Mouse (Mus musculus) intestine, postnatal 0 days (tissue): ENCODE measurements around the gene Vasn. TPM values are rescaled to one million over a fixed set of nuclear protein-coding genes. Genes with fewer than 3 reads are reported as not detected.

Experiments used
- ATAC-seq: fragments of 200-750 bp; cut with Nextera tagmentation; 2 replicates; pipeline ENCODE4 v1.8.0; 2017; ENCODE audit warnings: mild to moderate bottlenecking, moderate TSS enrichment, moderate library complexity
- H3K27ac ChIP-seq: fragments of 300-500 bp; sonication (generic); 2 replicates; pipeline ENCODE4 v1.5.1; 2014; ENCODE audit warnings: mild to moderate bottlenecking, low read depth, low read length, moderate library complexity
- H3K27me3 ChIP-seq: fragments of 300-500 bp; sonication (generic); replicated peaks from 2 replicates; pipeline ENCODE4 v1.6.1; 2014; ENCODE audit warnings: low read length, mixed read lengths; ENCODE audit not compliant: control insufficient read depth, insufficient read depth
- H3K36me3 ChIP-seq: fragments of 300-500 bp; sonication (generic); 2 replicates; pipeline ENCODE4 v1.6.1; 2014; ENCODE audit warnings: mild to moderate bottlenecking, moderate library complexity; ENCODE audit not compliant: control insufficient read depth, insufficient read depth
- H3K4me1 ChIP-seq: fragments of 300-500 bp; sonication (generic); replicated peaks from 2 replicates; pipeline ENCODE4 v1.6.1; 2014; ENCODE audit warnings: antibody characterized with exemption, low read length, mixed read lengths; ENCODE audit not compliant: control insufficient read depth, insufficient read depth
- H3K4me2 ChIP-seq: fragments of 300-500 bp; sonication (generic); replicated peaks from 2 replicates; pipeline ENCODE4 v1.6.1; 2014; ENCODE audit warnings: low read depth, mild to moderate bottlenecking, moderate library complexity
- H3K4me3 ChIP-seq: fragments of 300-500 bp; sonication (generic); 2 replicates; pipeline ENCODE4 v1.5.1; 2014; ENCODE audit warnings: low read depth, low read length
- H3K9ac ChIP-seq: fragments of 300-500 bp; sonication (generic); 2 replicates; pipeline ENCODE4 v1.6.1; 2014; ENCODE audit warnings: mild to moderate bottlenecking, low read depth, low read length
- H3K9me3 ChIP-seq: fragments of 300-500 bp; sonication (generic); 2 replicates; pipeline ENCODE4 v1.6.1; 2016; ENCODE audit warnings: mixed run types; ENCODE audit not compliant: control insufficient read depth
- CTCF ChIP-seq: sonication (generic); IDR thresholded peaks from 2 replicates; pipeline ENCODE4 v1.5.1; 2016; ENCODE audit warnings: low read depth, mild to moderate bottlenecking, control low read depth, antibody characterized with exemption, moderate library complexity
- WGBS: fragments of 180-500 bp; shearing (Covaris S2); extraction: QIAGEN DNeasy Blood & Tissue Kit; methylation state at CpG from one replicate; pipeline ENCODE4 v1.1.7; 2014; 5-methylcytosine and 5-hydroxymethylcytosine counted together
- polyA plus RNA-seq: library from polyadenylated mRNA; unstranded; fragments of >200 nt; fragmentation: Nextera tagmentation; extraction: Ambion mirVana; gene quantifications from 2 replicates; pipeline ENCODE4 v1.2.1, GENCODE M21; 2015

Vasn gene
- polyA plus RNA-seq, 1 experiment from 2014 or later: 5.0 TPM

- no peaks in the 10 kb centered on the region for H3K9me3 ChIP-seq
- TF ChIP-seq CTCF: no peak
- peaks cover 78% of the 10 kb centered on the region for H3K36me3 ChIP-seq
- no peak overlapping the region for H3K27ac ChIP-seq
- H3K4me2 ChIP-seq: no peak overlapping the region
- no peak for ATAC-seq
- WGBS: 92% methylated on average over 11 of the region's 11 CpGs
- no peak overlapping the region for H3K9ac ChIP-seq
- no peaks in the 10 kb centered on the region; the same call in 1 of the 2 replicates for H3K4me1 ChIP-seq
- no peaks in the 10 kb centered on the region for H3K27me3 ChIP-seq
- H3K4me3 ChIP-seq: no peak overlapping the region
These were observed 10.0 kb downstream of the Vasn start for GRCm38 (mm10) chr16:4649692-4650091.

DNA sequence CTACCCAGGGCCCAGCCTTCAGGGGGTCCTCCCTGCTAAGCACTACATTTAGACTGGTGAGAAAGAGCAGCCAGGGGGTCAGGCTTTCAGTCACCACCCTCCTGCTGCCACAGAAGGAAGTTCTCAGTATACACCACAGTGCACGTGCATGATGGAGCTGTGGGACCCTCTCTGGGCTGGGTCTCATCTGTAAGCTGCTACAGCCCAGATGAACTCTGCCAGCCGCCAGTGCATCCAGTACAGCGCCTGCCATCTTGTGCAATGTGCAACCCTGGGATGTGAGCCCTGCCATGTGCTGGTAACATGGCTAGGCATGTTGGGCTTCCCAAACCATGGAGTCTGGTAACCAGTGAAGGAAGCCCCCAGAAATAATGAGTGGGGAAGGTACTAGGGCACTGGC lies 10.4 kb downstream of the Vasn start:
- Histone ChIP-seq H3K4me2 (no peak overlapping the region), H3K9ac (no peak overlapping the region)

DNA sequence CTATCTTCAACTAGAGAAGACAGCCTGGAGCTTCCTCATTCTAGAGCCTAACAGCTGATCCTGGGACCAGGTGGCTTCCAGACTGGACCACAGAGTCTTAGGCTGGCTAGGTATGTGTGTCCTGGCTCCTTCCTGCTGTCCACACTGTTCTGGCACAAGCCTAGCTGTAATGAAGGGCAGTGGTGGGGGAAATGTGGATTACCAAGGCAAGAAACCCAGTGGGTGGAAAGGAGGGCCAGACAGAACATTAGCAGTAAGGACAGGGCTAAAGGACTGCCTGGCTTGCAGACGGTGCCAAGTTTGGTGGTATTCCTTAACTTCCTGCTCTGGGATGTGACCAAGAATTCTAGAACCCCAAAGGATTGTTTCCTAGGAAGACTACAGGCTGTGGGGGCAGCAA lies 11.3 kb downstream of the Vasn start:
- 88% methylated on average over 1 of the region's 1 CpGs for WGBS
- no peak overlapping the region for H3K4me3 ChIP-seq
- peaks cover 78% of the 10 kb centered on the region for H3K36me3 ChIP-seq
- no peak for TF ChIP-seq CTCF
- H3K27ac ChIP-seq: no peak overlapping the region; the same call in 1 of the 2 replicates
- H3K9ac ChIP-seq: no peak overlapping the region
- H3K4me2 ChIP-seq: no peak overlapping the region
- no peaks in the 10 kb centered on the region for H3K27me3 ChIP-seq
- no peaks in the 10 kb centered on the region; the same call in none of the 2 replicates for H3K4me1 ChIP-seq
- H3K9me3 ChIP-seq: no peaks in the 10 kb centered on the region
- no peak for ATAC-seq

More for the DNA sequence above, 10.4 kb downstream of the Vasn start:
- no peak overlapping the region for H3K4me3 ChIP-seq
- ATAC-seq: no peak
- no peaks in the 10 kb centered on the region; the same call in 1 of the 2 replicates for H3K4me1 ChIP-seq
- 89% methylated on average over 3 of the region's 3 CpGs for WGBS
- H3K27ac ChIP-seq: no peak overlapping the region
- TF ChIP-seq CTCF: no peak
- no peaks in the 10 kb centered on the region for H3K9me3 ChIP-seq
- H3K36me3 ChIP-seq: peaks cover 82% of the 10 kb centered on the region
- H3K27me3 ChIP-seq: no peaks in the 10 kb centered on the region

DNA sequence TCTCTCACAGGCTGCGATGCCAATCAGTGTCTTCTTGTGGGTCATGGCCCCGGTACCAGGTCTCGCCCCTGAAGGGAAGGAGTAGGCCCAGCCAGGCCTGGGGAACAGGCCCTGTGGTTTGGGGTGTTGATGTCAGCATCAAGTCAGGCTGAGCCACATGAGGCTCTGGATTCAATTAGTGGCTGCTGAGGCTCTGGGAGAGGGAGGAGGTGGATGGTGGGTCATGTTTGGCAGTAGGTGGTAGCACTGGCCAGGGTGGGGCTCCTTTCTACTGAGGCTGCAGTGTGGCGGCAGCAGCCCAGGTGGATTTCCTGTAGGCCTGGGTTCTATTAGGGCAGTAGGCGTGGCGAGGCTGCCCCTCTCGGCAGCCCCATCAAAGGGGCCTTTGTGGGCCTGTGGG lies 11.9 kb downstream of the Vasn start:
- H3K27me3 ChIP-seq: no peaks in the 10 kb centered on the region
- H3K9me3 ChIP-seq: no peaks in the 10 kb centered on the region
- no peak overlapping the region for H3K4me3 ChIP-seq
- WGBS: 55% methylated on average over 7 of the region's 7 CpGs
- no peak overlapping the region for H3K27ac ChIP-seq
- H3K4me1 ChIP-seq: no peaks in the 10 kb centered on the region; the same call in none of the 2 replicates
- H3K36me3 ChIP-seq: peaks cover 73% of the 10 kb centered on the region
- no peak for ATAC-seq
- H3K4me2 ChIP-seq: no peak overlapping the region
- TF ChIP-seq CTCF: no peak
- H3K9ac ChIP-seq: 0 out of 2 replicates have a peak overlapping the region, but pooled peaks have one; percentile 17

DNA sequence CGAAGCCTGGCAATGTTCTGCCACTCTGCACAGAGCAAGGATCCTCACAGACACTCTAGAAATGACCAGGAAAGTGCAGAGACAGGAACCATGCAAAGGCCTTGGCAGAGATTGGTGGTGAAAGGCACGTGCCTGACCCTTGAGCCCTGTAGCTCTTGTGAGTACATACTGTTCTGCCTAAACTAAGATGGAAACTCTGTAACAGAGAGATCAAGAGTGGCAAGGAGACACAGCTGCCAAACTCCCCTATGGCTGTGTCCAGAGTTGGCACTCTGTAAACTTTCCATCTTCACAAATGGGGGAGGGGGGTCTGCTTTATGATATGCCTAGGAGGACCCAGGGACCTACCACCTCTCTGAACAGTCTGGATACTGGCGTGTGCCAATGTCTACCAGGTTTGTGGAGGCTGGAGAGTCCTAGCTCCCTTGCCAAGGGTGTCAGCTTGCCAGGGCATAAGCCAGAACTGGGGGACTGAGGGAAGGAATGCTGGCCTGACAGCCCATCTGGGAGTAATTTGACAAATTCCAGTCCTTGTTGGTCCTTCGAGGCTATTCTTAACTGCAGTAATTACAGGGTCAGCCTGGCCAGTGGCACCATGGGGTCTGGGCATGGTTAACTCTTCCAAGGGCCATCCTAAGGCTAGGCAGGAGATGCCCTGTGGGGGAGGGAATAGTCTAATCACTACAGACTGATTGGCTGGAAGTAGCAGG lies 13.1 kb downstream of the Vasn start:
- Histone ChIP-seq H3K4me3 (no peak overlapping the region), H3K9me3 (no peaks in the 10 kb centered on the region), H3K4me1 (no peaks in the 10 kb centered on the region; the same call in none of the 2 replicates), H3K9ac (no peak overlapping the region), H3K27me3 (no peaks in the 10 kb centered on the region), H3K27ac (peak overlapping the region; percentile 37; the same call in 1 of the 2 replicates), H3K36me3 (peaks cover 69% of the 10 kb centered on the region), H3K4me2 (no peak overlapping the region)
- no peak for TF ChIP-seq CTCF
- no peak; the same call in 1 of the 2 replicates for ATAC-seq
- WGBS: 57% methylated on average over 4 of the region's 4 CpGs

DNA sequence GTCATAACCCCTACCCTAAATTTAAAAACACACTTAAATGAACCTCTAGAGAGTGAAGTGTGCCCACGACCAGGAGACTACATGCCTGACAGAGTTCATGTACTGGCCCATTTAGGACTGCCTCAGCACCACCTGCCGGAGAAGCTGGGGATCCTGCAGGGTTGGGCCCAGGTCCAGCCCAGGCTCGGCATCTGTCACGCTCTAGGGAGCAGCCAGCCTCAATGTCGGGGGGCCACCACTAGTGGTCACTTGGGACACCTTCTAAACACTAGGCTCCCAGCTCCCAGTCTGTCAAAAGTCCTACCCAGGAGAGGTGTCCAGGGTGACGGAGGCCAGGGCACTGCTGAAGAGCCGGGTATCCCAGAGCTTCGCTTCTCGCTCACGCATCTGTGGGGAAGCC lies 15.0 kb downstream of the Vasn start:
- 76% methylated on average over 10 of the region's 10 CpGs for WGBS
- peak; percentile 25; the same call in 1 of the 2 replicates for ATAC-seq
- H3K9me3 ChIP-seq: no peaks in the 10 kb centered on the region
- 0 out of 2 replicates have a peak overlapping the region, but pooled peaks have one; percentile 9 for H3K4me2 ChIP-seq
- H3K9ac ChIP-seq: no peak overlapping the region
- no peak overlapping the region for H3K4me3 ChIP-seq
- no peaks in the 10 kb centered on the region; the same call in none of the 2 replicates for H3K4me1 ChIP-seq
- peak overlapping the region; percentile 78 for H3K27ac ChIP-seq
- TF ChIP-seq CTCF: peak; percentile 58
- peaks cover 51% of the 10 kb centered on the region for H3K36me3 ChIP-seq
- no peaks in the 10 kb centered on the region for H3K27me3 ChIP-seq
